Mouse (Mus musculus) hindbrain, embryonic 13.5 days (tissue): ENCODE data around the gene Olfr685. TPM values are rescaled to one million over a fixed set of nuclear protein-coding genes. Genes with fewer than 3 reads are reported as not detected.

ENCODE experiments used
- ATAC-seq: fragments of 200-750 bp; cut with Nextera tagmentation; 2 replicates; pipeline ENCODE4 v1.8.0; 2017; ENCODE audit warnings: moderate TSS enrichment; ENCODE audit not compliant: low FRiP score
- H3K27ac ChIP-seq: fragments of 300-500 bp; sonication (generic); 2 replicates; pipeline ENCODE4 v1.5.1; 2015; ENCODE audit warnings: inconsistent platforms, mild to moderate bottlenecking, moderate library complexity
- H3K27me3 ChIP-seq: fragments of 300-500 bp; sonication (generic); 2 replicates; pipeline ENCODE4 v1.6.1; 2015; ENCODE audit warnings: mild to moderate bottlenecking, inconsistent platforms
- H3K36me3 ChIP-seq: fragments of 300-500 bp; sonication (generic); 2 replicates; pipeline ENCODE4 v1.6.1; 2015; ENCODE audit warnings: mild to moderate bottlenecking, inconsistent platforms
- H3K4me1 ChIP-seq: fragments of 300-500 bp; sonication (generic); replicated peaks from 2 replicates; pipeline ENCODE4 v1.6.1; 2015; ENCODE audit warnings: inconsistent platforms
- H3K4me2 ChIP-seq: fragments of 300-500 bp; sonication (generic); 2 replicates; pipeline ENCODE4 v1.6.1; 2015; ENCODE audit warnings: inconsistent platforms, mild to moderate bottlenecking, moderate library complexity
- H3K4me3 ChIP-seq: fragments of 300-500 bp; sonication (generic); 2 replicates; pipeline ENCODE4 v1.5.1; 2015; ENCODE audit warnings: mild to moderate bottlenecking, inconsistent platforms
- H3K9ac ChIP-seq: fragments of 300-500 bp; sonication (generic); 2 replicates; pipeline ENCODE4 v1.6.1; 2015; ENCODE audit warnings: mild to moderate bottlenecking, inconsistent platforms
- H3K9me3 ChIP-seq: fragments of 300-500 bp; sonication (generic); 2 replicates; pipeline ENCODE4 v1.6.1; 2016; ENCODE audit warnings: inconsistent platforms
- WGBS: fragments of 180-500 bp; shearing (Covaris S2); methylation state at CpG from one replicate; pipeline ENCODE4 v1.1.7; 2015; 5-methylcytosine and 5-hydroxymethylcytosine counted together
- polyA plus RNA-seq: library from polyadenylated mRNA; unstranded; fragments of >200 nt; fragmentation: Nextera tagmentation; extraction: Ambion mirVana; gene quantifications from 2 replicates; pipeline ENCODE4 v1.2.1, GENCODE M21; 2015

The Olfr685 gene
- not detected in 2 replicates for polyA plus RNA-seq

GRCm38 (mm10) chr7:105185912-105186311, at the start of gene Olfr685:
Gene Olfr685, minus strand, starts transcription at chr7:105186012.
- Histone ChIP-seq H3K4me3 (no peak within 1 kb of the TSS), H3K9me3 (no peaks in the 10 kb centered on the region), H3K4me1 (no peaks in the 10 kb centered on the region), H3K27ac (no peak within 1 kb of the TSS), H3K27me3 (no peaks in the 10 kb centered on the region), H3K9ac (no peak within 1 kb of the TSS), H3K4me2 (no peak within 1 kb of the TSS), H3K36me3 (no peaks in the 10 kb centered on the region)
- no peak for ATAC-seq
- 90% methylated on average over 1 of the region's 1 CpGs for WGBS

- Histone ChIP-seq H3K9me3 (no peaks in the 10 kb centered on the region), H3K4me2 (no peak overlapping the region), H3K27ac (no peak overlapping the region), H3K36me3 (no peaks in the 10 kb centered on the region), H3K27me3 (no peaks in the 10 kb centered on the region), H3K4me1 (no peaks in the 10 kb centered on the region), H3K9ac (no peak overlapping the region), H3K4me3 (no peak overlapping the region)
- no peak for ATAC-seq
- WGBS, result 92% methylated on average over 2 of the region's 2 CpGs
These were observed 43.6 kb upstream of the Olfr685 start for GRCm38 (mm10) chr7:105229386-105229785.

- WGBS, result 89% methylated on average over 1 of the region's 1 CpGs
- no peaks in the 10 kb centered on the region for H3K9me3 ChIP-seq
- H3K4me3 ChIP-seq, result no peak overlapping the region
- no peaks in the 10 kb centered on the region for H3K4me1 ChIP-seq
- no peak for ATAC-seq
- no peak overlapping the region for H3K27ac ChIP-seq
- H3K27me3 ChIP-seq, result no peaks in the 10 kb centered on the region
- no peak overlapping the region for H3K9ac ChIP-seq
- no peaks in the 10 kb centered on the region for H3K36me3 ChIP-seq
- H3K4me2 ChIP-seq, result no peak overlapping the region
These were observed 42.3 kb upstream of the Olfr685 start for GRCm38 (mm10) chr7:105228138-105228537.

GRCm38 (mm10) chr7:105226703-105227102, 40.9 kb upstream of the Olfr685 start:
- H3K27ac ChIP-seq, result no peak overlapping the region
- no peaks in the 10 kb centered on the region for H3K9me3 ChIP-seq
- no peaks in the 10 kb centered on the region for H3K4me1 ChIP-seq
- H3K27me3 ChIP-seq, result no peaks in the 10 kb centered on the region
- no peaks in the 10 kb centered on the region for H3K36me3 ChIP-seq
- ATAC-seq, result no peak
- H3K4me2 ChIP-seq, result no peak overlapping the region
- H3K9ac ChIP-seq, result no peak overlapping the region
- H3K4me3 ChIP-seq, result no peak overlapping the region

- H3K4me3 ChIP-seq, result no peak overlapping the region
- no peaks in the 10 kb centered on the region for H3K4me1 ChIP-seq
- H3K36me3 ChIP-seq, result no peaks in the 10 kb centered on the region
- H3K9me3 ChIP-seq, result no peaks in the 10 kb centered on the region
- ATAC-seq, result no peak
- no peak overlapping the region for H3K27ac ChIP-seq
- no peak overlapping the region for H3K4me2 ChIP-seq
- no peaks in the 10 kb centered on the region for H3K27me3 ChIP-seq
- no peak overlapping the region for H3K9ac ChIP-seq
These were observed 40.3 kb upstream of the Olfr685 start for GRCm38 (mm10) chr7:105226072-105226471.

GRCm38 (mm10) chr7:105218281-105218680, 32.5 kb upstream of the Olfr685 start:
- Histone ChIP-seq H3K4me2 (no peak overlapping the region), H3K4me3 (no peak overlapping the region), H3K27ac (no peak overlapping the region), H3K36me3 (no peaks in the 10 kb centered on the region), H3K9ac (no peak overlapping the region), H3K27me3 (no peaks in the 10 kb centered on the region), H3K9me3 (no peaks in the 10 kb centered on the region), H3K4me1 (no peaks in the 10 kb centered on the region)
- 80% methylated on average over 4 of the region's 4 CpGs for WGBS
- ATAC-seq, result no peak

- H3K4me2 ChIP-seq, result no peak overlapping the region
- no peak overlapping the region for H3K4me3 ChIP-seq
- no peak for ATAC-seq
- 49% methylated on average over 1 of the region's 1 CpGs for WGBS
- no peaks in the 10 kb centered on the region for H3K36me3 ChIP-seq
- H3K4me1 ChIP-seq, result no peaks in the 10 kb centered on the region
- no peaks in the 10 kb centered on the region for H3K27me3 ChIP-seq
- no peak overlapping the region for H3K9ac ChIP-seq
- H3K9me3 ChIP-seq, result no peaks in the 10 kb centered on the region
- H3K27ac ChIP-seq, result no peak overlapping the region
These were observed 28.9 kb upstream of the Olfr685 start for GRCm38 (mm10) chr7:105214761-105215160.

- no peak for ATAC-seq
- Histone ChIP-seq H3K27ac (no peak within 1 kb of the TSS), H3K4me2 (no peak within 1 kb of the TSS), H3K4me3 (no peak within 1 kb of the TSS), H3K36me3 (no peaks in the 10 kb centered on the region), H3K4me1 (no peaks in the 10 kb centered on the region), H3K9me3 (no peaks in the 10 kb centered on the region), H3K27me3 (no peaks in the 10 kb centered on the region), H3K9ac (no peak within 1 kb of the TSS)
These were observed 21.6 kb upstream of the Olfr685 start, which contains the start of gene Olfr686 for GRCm38 (mm10) chr7:105207385-105207784. Gene Olfr686, minus strand, starts transcription at chr7:105207485.

GRCm38 (mm10) chr7:105170773-105171172, 15.0 kb downstream of the Olfr685 start:
- H3K27ac ChIP-seq, result no peak overlapping the region
- H3K4me1 ChIP-seq, result no peaks in the 10 kb centered on the region
- H3K4me2 ChIP-seq, result no peak overlapping the region
- no peaks in the 10 kb centered on the region for H3K9me3 ChIP-seq
- no peak overlapping the region for H3K4me3 ChIP-seq
- no peaks in the 10 kb centered on the region for H3K27me3 ChIP-seq
- no peak overlapping the region for H3K9ac ChIP-seq
- H3K36me3 ChIP-seq, result no peaks in the 10 kb centered on the region
- no peak for ATAC-seq
- WGBS, result 62% methylated on average over 4 of the region's 4 CpGs

- Histone ChIP-seq H3K9me3 (no peaks in the 10 kb centered on the region), H3K27ac (no peak within 1 kb of the TSS), H3K4me2 (no peak within 1 kb of the TSS), H3K9ac (no peak within 1 kb of the TSS), H3K4me3 (no peak within 1 kb of the TSS), H3K4me1 (no peaks in the 10 kb centered on the region), H3K27me3 (no peaks in the 10 kb centered on the region), H3K36me3 (no peaks in the 10 kb centered on the region)
- 71% methylated on average over 1 of the region's 1 CpGs for WGBS
- ATAC-seq, result no peak
These were observed 22.3 kb downstream of the Olfr685 start, which contains the start of gene Olfr684 for GRCm38 (mm10) chr7:105163553-105163952. Gene Olfr684, minus strand, starts transcription at chr7:105163653.

GRCm38 (mm10) chr7:105146912-105147311, 38.9 kb downstream of the Olfr685 start, which contains the start of gene Olfr683:
Gene Olfr683, minus strand, starts transcription at chr7:105147012.
- H3K9me3 ChIP-seq, result no peaks in the 10 kb centered on the region
- H3K27me3 ChIP-seq, result no peaks in the 10 kb centered on the region
- H3K36me3 ChIP-seq, result no peaks in the 10 kb centered on the region
- WGBS, result 64% methylated on average over 1 of the region's 1 CpGs
- no peak within 1 kb of the TSS for H3K9ac ChIP-seq
- no peak within 1 kb of the TSS for H3K4me2 ChIP-seq
- ATAC-seq, result no peak
- H3K27ac ChIP-seq, result no peak within 1 kb of the TSS
- H3K4me3 ChIP-seq, result no peak within 1 kb of the TSS
- no peaks in the 10 kb centered on the region for H3K4me1 ChIP-seq

GRCm38 (mm10) chr7:105141275-105141674, 44.5 kb downstream of the Olfr685 start:
- Histone ChIP-seq H3K27me3 (no peaks in the 10 kb centered on the region), H3K9me3 (no peaks in the 10 kb centered on the region), H3K36me3 (no peaks in the 10 kb centered on the region), H3K4me2 (no peak overlapping the region), H3K9ac (no peak overlapping the region), H3K4me1 (no peaks in the 10 kb centered on the region), H3K27ac (no peak overlapping the region), H3K4me3 (no peak overlapping the region)
- 87% methylated on average over 2 of the region's 2 CpGs for WGBS
- ATAC-seq, result no peak
